Mouse (Mus musculus): ENCODE data around the gene Hdlbp. TPM values are rescaled to one million over a fixed set of nuclear protein-coding genes. Genes with fewer than 3 reads are reported as not detected.
A peak's percentile ranks its signal among the peaks of the same experiment; 100 is the strongest.

Gene Hdlbp
- polyA plus RNA-seq, 1 experiment from 2014 or later, result 131 TPM

GRCm38 (mm10) chr1:93445822-93446162, 32.8 kb downstream of the Hdlbp start:
- ATAC-seq, result peak; percentile 2; the same call in 1 of the 2 replicates
- TF ChIP-seq EP300 (IDR thresholded peaks at IDR 0.05; ENCODE audit: low read depth) (no peak), CTCF (IDR thresholded peaks at IDR 0.05; ENCODE audit: low read depth) (peak; percentile 6; the same call in 1 of the 2 replicates)
- Histone ChIP-seq H3K4me3 (ENCODE audit: low read depth, low read length) (peak overlapping the region; percentile 97), H3K27me3 (ENCODE audit: insufficient read depth, low read length) (no peaks in the 10 kb centered on the region), H3K4me1 (ENCODE audit: insufficient read depth) (peaks cover 22% of the 10 kb centered on the region; the same call in 1 of the 2 replicates), H3K9ac (replicated peaks) (peak overlapping the region; percentile 98), H3K36me3 (replicated peaks; ENCODE audit: insufficient read depth, low read length) (peaks cover 9% of the 10 kb centered on the region), H3K27ac (ENCODE audit: low read depth) (peak overlapping the region; percentile 99), H3K9me3 (ENCODE audit: low read length) (no peaks in the 10 kb centered on the region), H3K4me2 (ENCODE audit: low read depth, low read length) (peak overlapping the region; percentile 87)
- 18% methylated on average over 3 of the region's 3 CpGs for WGBS (ENCODE audit: insufficient replicate concordance)
- DNase-seq, result no peak

GRCm38 (mm10) chr1:93445111-93445821, 33.3 kb downstream of the Hdlbp start:
- TF ChIP-seq EP300 (IDR thresholded peaks at IDR 0.05; ENCODE audit: low read depth) (no peak), CTCF (IDR thresholded peaks at IDR 0.05; ENCODE audit: low read depth) (no peak)
- under 1% methylated on average over 45 of the region's 84 CpGs for WGBS (ENCODE audit: insufficient replicate concordance)
- peak overlapping the region; percentile 87 for H3K4me2 ChIP-seq (ENCODE audit: low read depth, low read length)
- ATAC-seq (peak; percentile 88), DNase-seq (peak; percentile 86)
- no peaks in the 10 kb centered on the region for H3K9me3 ChIP-seq (ENCODE audit: low read length)
- no peaks in the 10 kb centered on the region for H3K27me3 ChIP-seq (ENCODE audit: insufficient read depth, low read length)
- H3K4me3 ChIP-seq (ENCODE audit: low read depth, low read length), result peak overlapping the region; percentile 97
- H3K27ac ChIP-seq (ENCODE audit: low read depth), result peak overlapping the region; percentile 99
- peak overlapping the region; percentile 98 for H3K9ac ChIP-seq (replicated peaks)
- H3K4me1 ChIP-seq (ENCODE audit: insufficient read depth), result peaks cover 22% of the 10 kb centered on the region; the same call in 1 of the 2 replicates
- peaks cover 14% of the 10 kb centered on the region for H3K36me3 ChIP-seq (replicated peaks; ENCODE audit: insufficient read depth, low read length)

GRCm38 (mm10) chr1:93444405-93445110, 34.1 kb downstream of the Hdlbp start:
- no peaks in the 10 kb centered on the region for H3K9me3 ChIP-seq (ENCODE audit: low read length)
- DNase-seq (peak; percentile 84), ATAC-seq (peak; percentile 83)
- H3K27me3 ChIP-seq (ENCODE audit: insufficient read depth, low read length), result no peaks in the 10 kb centered on the region
- peak overlapping the region; percentile 97 for H3K4me3 ChIP-seq (ENCODE audit: low read depth, low read length)
- peaks cover 14% of the 10 kb centered on the region for H3K36me3 ChIP-seq (replicated peaks; ENCODE audit: insufficient read depth, low read length)
- H3K27ac ChIP-seq (ENCODE audit: low read depth), result peak overlapping the region; percentile 99
- WGBS (ENCODE audit: insufficient replicate concordance), result 4% methylated on average over 18 of the region's 18 CpGs
- H3K4me2 ChIP-seq (ENCODE audit: low read depth, low read length), result peak overlapping the region; percentile 87
- peak overlapping the region; percentile 98 for H3K9ac ChIP-seq (replicated peaks)
- H3K4me1 ChIP-seq (ENCODE audit: insufficient read depth), result peaks cover 22% of the 10 kb centered on the region; the same call in 1 of the 2 replicates
- 0 out of 2 replicates have a peak, but pooled peaks have one; percentile 12 for TF ChIP-seq EP300 (IDR thresholded peaks at IDR 0.05; ENCODE audit: low read depth)
- no peak for TF ChIP-seq CTCF (IDR thresholded peaks at IDR 0.05; ENCODE audit: low read depth)

- no peak for TF ChIP-seq EP300 (IDR thresholded peaks at IDR 0.05; ENCODE audit: low read depth)
- TF ChIP-seq CTCF (IDR thresholded peaks at IDR 0.05; ENCODE audit: low read depth), result no peak
- peaks cover 12% of the 10 kb centered on the region; the same call in 1 of the 2 replicates for H3K4me1 ChIP-seq (ENCODE audit: insufficient read depth)
- H3K36me3 ChIP-seq (replicated peaks; ENCODE audit: insufficient read depth, low read length), result peaks cover 53% of the 10 kb centered on the region
- H3K4me3 ChIP-seq (ENCODE audit: low read depth, low read length), result no peak overlapping the region
- H3K27ac ChIP-seq (ENCODE audit: low read depth), result 0 out of 2 replicates have a peak overlapping the region, but pooled peaks have one; percentile 5
- DNase-seq, result no peak
- no peaks in the 10 kb centered on the region for H3K27me3 ChIP-seq (ENCODE audit: insufficient read depth, low read length)
- no peak overlapping the region for H3K9ac ChIP-seq (replicated peaks)
- H3K4me2 ChIP-seq (ENCODE audit: low read depth, low read length), result no peak overlapping the region
- no peaks in the 10 kb centered on the region for H3K9me3 ChIP-seq (ENCODE audit: low read length)
- peak; percentile 69 for ATAC-seq
- 46% methylated on average over 1 of the region's 1 CpGs for WGBS (ENCODE audit: insufficient replicate concordance)
Observed at GRCm38 (mm10) chr1:93439321-93439720, 39.3 kb downstream of the Hdlbp start.

- TF ChIP-seq EP300 (IDR thresholded peaks at IDR 0.05; ENCODE audit: low read depth) (peak; percentile 83), CTCF (IDR thresholded peaks at IDR 0.05; ENCODE audit: low read depth) (no peak)
- DNase-seq, result peak; percentile 43
- Histone ChIP-seq H3K27me3 (ENCODE audit: insufficient read depth, low read length) (no peaks in the 10 kb centered on the region), H3K27ac (ENCODE audit: low read depth) (peak overlapping the region; percentile 69), H3K36me3 (replicated peaks; ENCODE audit: insufficient read depth, low read length) (peaks cover 74% of the 10 kb centered on the region), H3K9me3 (ENCODE audit: low read length) (no peaks in the 10 kb centered on the region), H3K4me2 (ENCODE audit: low read depth, low read length) (no peak overlapping the region), H3K4me3 (ENCODE audit: low read depth, low read length) (no peak overlapping the region), H3K9ac (replicated peaks) (no peak overlapping the region), H3K4me1 (ENCODE audit: insufficient read depth) (0 out of 2 replicates have a peak, but pooled peaks cover 2% of the 10 kb centered on the region)
- WGBS (ENCODE audit: insufficient replicate concordance), result 67% methylated on average over 6 of the region's 6 CpGs
- peak; percentile 96 for ATAC-seq
Observed at GRCm38 (mm10) chr1:93432087-93432486, 46.5 kb downstream of the Hdlbp start.

GRCm38 (mm10) chr1:93403403-93403802, 75.2 kb downstream of the Hdlbp start:
- ATAC-seq, result no peak
- H3K36me3 ChIP-seq (replicated peaks; ENCODE audit: insufficient read depth, low read length), result peaks cover 26% of the 10 kb centered on the region
- peaks cover 5% of the 10 kb centered on the region; the same call in 1 of the 2 replicates for H3K4me1 ChIP-seq (ENCODE audit: insufficient read depth)
- TF ChIP-seq EP300 (IDR thresholded peaks at IDR 0.05; ENCODE audit: low read depth) (no peak), CTCF (IDR thresholded peaks at IDR 0.05; ENCODE audit: low read depth) (no peak)
- H3K9ac ChIP-seq (replicated peaks), result no peak overlapping the region
- H3K4me2 ChIP-seq (ENCODE audit: low read depth, low read length), result no peak overlapping the region
- no peaks in the 10 kb centered on the region for H3K9me3 ChIP-seq (ENCODE audit: low read length)
- no peak overlapping the region for H3K27ac ChIP-seq (ENCODE audit: low read depth)
- DNase-seq, result no peak
- H3K4me3 ChIP-seq (ENCODE audit: low read depth, low read length), result no peak overlapping the region
- 57% methylated on average over 4 of the region's 4 CpGs for WGBS (ENCODE audit: insufficient replicate concordance)
- no peaks in the 10 kb centered on the region for H3K27me3 ChIP-seq (ENCODE audit: insufficient read depth, low read length)
